Mouse (Mus musculus): ENCODE data around the gene Ncapd3.

Ncapd3 gene

GRCm38 (mm10) chr9:27043892-27044291 is 13.9 kb downstream of the Ncapd3 start:
- DNase-seq (ENCODE audit: low spot score in 2 of 2) = no peak

- DNase-seq (ENCODE audit: low spot score in 2 of 2) = no peak
Measured at GRCm38 (mm10) chr9:27049492-27049891, 19.5 kb downstream of the Ncapd3 start.

GRCm38 (mm10) chr9:27058341-27058740 is 28.4 kb downstream of the Ncapd3 start:
- DNase-seq (ENCODE audit: low spot score in 2 of 2) = no peak

GRCm38 (mm10) chr9:27070895-27071294 is 40.9 kb downstream of the Ncapd3 start:
- no peak for DNase-seq (ENCODE audit: low spot score in 2 of 2)

- no peak for DNase-seq (ENCODE audit: low spot score in 2 of 2)
Measured at GRCm38 (mm10) chr9:27074677-27075076, 44.7 kb downstream of the Ncapd3 start.

- DNase-seq (ENCODE audit: low spot score in 2 of 2) = no peak
Measured at GRCm38 (mm10) chr9:27075812-27076211, 45.8 kb downstream of the Ncapd3 start.

GRCm38 (mm10) chr9:27086256-27086655 is 56.3 kb downstream of the Ncapd3 start:
- no peak for DNase-seq (ENCODE audit: low spot score in 2 of 2)

- no peak for DNase-seq (ENCODE audit: low spot score in 2 of 2)
Measured at GRCm38 (mm10) chr9:27087402-27087801, 57.4 kb downstream of the Ncapd3 start.

- no peak for DNase-seq (ENCODE audit: low spot score in 2 of 2)
Measured at GRCm38 (mm10) chr9:27090134-27090533, 60.2 kb downstream of the Ncapd3 start.

- no peak for DNase-seq (ENCODE audit: low spot score in 2 of 2)
Measured at GRCm38 (mm10) chr9:27090801-27091775, 61.1 kb downstream of the Ncapd3 start.

GRCm38 (mm10) chr9:27092916-27093315 is 62.9 kb downstream of the Ncapd3 start:
- DNase-seq (ENCODE audit: low spot score in 2 of 2) = no peak

GRCm38 (mm10) chr9:27098092-27098491 is 68.1 kb downstream of the Ncapd3 start:
- DNase-seq (ENCODE audit: low spot score in 2 of 2) = no peak

GRCm38 (mm10) chr9:27098557-27098956 is 68.6 kb downstream of the Ncapd3 start:
- no peak for DNase-seq (ENCODE audit: low spot score in 2 of 2)

GRCm38 (mm10) chr9:27099474-27099873 is 69.5 kb downstream of the Ncapd3 start:
- no peak for DNase-seq (ENCODE audit: low spot score in 2 of 2)

GRCm38 (mm10) chr9:27101466-27101865 is 71.5 kb downstream of the Ncapd3 start:
- DNase-seq (ENCODE audit: low spot score in 2 of 2) = no peak

- peak in 1 of 2 experiments; percentile 14 for DNase-seq (ENCODE audit: low spot score in 2 of 2)
Measured at GRCm38 (mm10) chr9:27106081-27106480, 76.1 kb downstream of the Ncapd3 start.

- no peak for DNase-seq (ENCODE audit: low spot score in 2 of 2)
Measured at GRCm38 (mm10) chr9:27108451-27108850, 78.5 kb downstream of the Ncapd3 start.

GRCm38 (mm10) chr9:27109533-27110514 is 79.8 kb downstream of the Ncapd3 start:
- DNase-seq (ENCODE audit: low spot score in 2 of 2) = peak; percentile 6 to 13

- peak; percentile 7 to 8 for DNase-seq (ENCODE audit: low spot score in 2 of 2)
Measured at GRCm38 (mm10) chr9:27110681-27111080, 80.7 kb downstream of the Ncapd3 start.

- DNase-seq (ENCODE audit: low spot score in 2 of 2) = no peak
Measured at GRCm38 (mm10) chr9:27111756-27112155, 81.8 kb downstream of the Ncapd3 start.

- no peak for DNase-seq (ENCODE audit: low spot score in 2 of 2)
Measured at GRCm38 (mm10) chr9:27121254-27121653, 91.3 kb downstream of the Ncapd3 start.

- no peak for DNase-seq (ENCODE audit: low spot score in 2 of 2)
Measured at GRCm38 (mm10) chr9:27122076-27122475, 92.1 kb downstream of the Ncapd3 start.
